Mouse (Mus musculus) heart, adult 2 months (tissue): ENCODE measurements around the gene Klhl32. TPM values are rescaled to one million over a fixed set of nuclear protein-coding genes. Genes with fewer than 3 reads are reported as not detected.

Experiments
- DNase-seq, 2 experiments: peaks; one replicate each; pipeline ENCODE4 v3.0.0; 2021
- H3K27ac ChIP-seq: fragments of 200-600 bp; 2 replicates; pipeline ENCODE4 v1.8.1; 2022
- H3K27me3 ChIP-seq: fragments of 200-500 bp; 2 replicates; pipeline ENCODE4 v1.6.1; 2012; ENCODE audit warnings: mild to moderate bottlenecking, low read length, inconsistent platforms, mixed read lengths; ENCODE audit not compliant: control insufficient read depth, insufficient read depth
- H3K36me3 ChIP-seq: fragments of 200-500 bp; 2 replicates; pipeline ENCODE4 v1.6.1; 2012; ENCODE audit warnings: low read length, inconsistent platforms; ENCODE audit not compliant: control insufficient read depth, insufficient read depth
- H3K4me1 ChIP-seq: fragments of 200-500 bp; 2 replicates; pipeline ENCODE4 v1.6.1; 2011; ENCODE audit warnings: low read length; ENCODE audit not compliant: control insufficient read depth, insufficient read depth
- H3K4me3 ChIP-seq: fragments of 200-600 bp; 2 replicates; pipeline ENCODE4 v1.8.1; 2022
- H3K79me2 ChIP-seq: fragments of 200-500 bp; replicated peaks from 2 replicates; pipeline ENCODE4 v1.6.1; 2012; ENCODE audit warnings: mild to moderate bottlenecking, inconsistent platforms, low read length, moderate library complexity, mixed read lengths; ENCODE audit not compliant: control insufficient read depth, insufficient read depth
- H3K9ac ChIP-seq: fragments of 200-500 bp; 2 replicates; pipeline ENCODE4 v1.6.1; 2012; ENCODE audit warnings: low read depth, mild to moderate bottlenecking, control low read depth, inconsistent platforms, low read length, mixed read lengths
- CTCF ChIP-seq: fragments of 200-600 bp; IDR thresholded peaks from 2 replicates; pipeline ENCODE4 v1.8.1; 2022; ENCODE audit warnings: antibody characterized with exemption, mild to moderate bottlenecking, moderate library complexity
- EP300 ChIP-seq: fragments of 200-500 bp; IDR thresholded peaks from 2 replicates; pipeline ENCODE4 v1.6.1; 2011; ENCODE audit warnings: low read depth, low read length, control low read depth; ENCODE audit not compliant: insufficient read depth
- POLR2A ChIP-seq: fragments of 200-500 bp; IDR thresholded peaks from 2 replicates; pipeline ENCODE4 v1.6.1; 2011; ENCODE audit warnings: mild to moderate bottlenecking, low read depth, low read length, control low read depth; ENCODE audit not compliant: insufficient read depth
- WGBS: fragments of 180-500 bp; shearing (Covaris S2); methylation state at CpG from one replicate; pipeline ENCODE4 v1.1.7; 2018; 5-methylcytosine and 5-hydroxymethylcytosine counted together
- intact Hi-C: fragments of 180-260 bp; cut with DNase I; formaldehyde crosslinking; loops from one replicate; pipeline ENCODE4 v1.15.1; 2025
- polyA plus RNA-seq: library from polyadenylated mRNA; depleted of rRNA; stranded (reverse); fragments of >200 nt; gene quantifications from 2 replicates; pipeline ENCODE4 v1.2.3, GENCODE M21; 2012
- total RNA-seq, 2 experiments: library from RNA; stranded (reverse); gene quantifications; 2 replicates each; pipeline ENCODE4 v1.2.3; 2021

Gene Klhl32
- total and polyA plus RNA-seq, 3 experiments: 0.91 to 2.1 (median 1.5) TPM

DNA sequence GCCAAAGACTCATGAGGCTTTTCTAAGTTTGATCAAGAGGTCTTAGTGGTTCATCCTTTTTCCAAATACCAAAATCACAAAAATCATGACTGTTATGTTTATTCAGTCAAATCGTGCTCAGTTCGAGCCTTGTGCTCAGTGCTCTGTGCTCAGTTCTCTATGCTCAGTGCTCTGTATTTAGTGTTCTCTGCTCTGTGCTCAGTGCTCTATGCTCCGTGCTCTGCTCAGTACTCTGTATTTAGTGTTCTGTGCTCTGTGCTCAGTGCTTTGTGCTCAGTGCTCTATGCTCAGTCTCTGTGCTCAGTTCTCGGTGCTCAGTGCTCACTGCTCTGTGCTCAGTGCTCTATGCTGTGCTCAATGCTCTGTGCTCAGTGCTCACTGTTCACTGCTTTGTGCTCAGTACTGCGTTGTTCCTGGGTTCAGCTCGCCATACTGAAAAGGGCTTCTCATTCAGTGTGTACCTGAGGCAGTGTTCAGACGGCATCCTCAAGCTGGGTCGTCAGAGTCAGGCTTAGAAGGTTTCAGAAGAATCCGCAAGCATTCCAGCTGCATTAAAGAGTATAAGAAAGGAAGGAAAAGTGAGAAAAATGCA is 50.5 kb downstream of the Klhl32 start:
- no peak overlapping the region for H3K27ac ChIP-seq
- TF ChIP-seq EP300: no peak
- no peak for TF ChIP-seq POLR2A
- TF ChIP-seq CTCF: no peak
- no peaks in the 10 kb centered on the region for H3K27me3 ChIP-seq
- intact Hi-C loops: no loop called here
- H3K4me1 ChIP-seq: no peaks in the 10 kb centered on the region
- H3K9ac ChIP-seq: no peak overlapping the region
- no peaks in the 10 kb centered on the region for H3K36me3 ChIP-seq
- no peak for DNase-seq
- WGBS: 85% methylated on average over 9 of the region's 9 CpGs
- H3K79me2 ChIP-seq: no peaks in the 10 kb centered on the region
- no peak overlapping the region for H3K4me3 ChIP-seq

DNA sequence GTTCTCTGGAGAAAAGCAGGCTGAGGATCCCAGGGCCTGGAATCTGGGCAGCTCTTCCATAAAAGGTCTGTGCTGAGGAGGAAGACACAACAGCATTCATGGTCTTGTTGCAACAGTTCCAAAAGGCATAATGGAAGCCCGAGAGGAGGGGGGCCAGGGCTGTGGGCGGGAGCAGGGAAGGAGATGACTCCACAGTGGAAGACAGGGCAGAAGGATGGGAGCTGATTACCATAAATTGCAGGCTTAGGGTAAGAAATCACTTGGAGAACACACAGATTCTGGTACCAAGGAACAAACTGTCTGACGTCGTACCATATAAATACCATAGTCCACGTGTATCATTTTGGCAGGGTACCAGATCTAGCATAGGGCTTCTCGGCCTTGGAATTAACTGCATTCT is 51.9 kb downstream of the Klhl32 start:
- intact Hi-C loops: no loop called here
- Histone ChIP-seq H3K4me3 (no peak overlapping the region), H3K27ac (no peak overlapping the region), H3K79me2 (no peaks in the 10 kb centered on the region), H3K36me3 (no peaks in the 10 kb centered on the region), H3K9ac (no peak overlapping the region), H3K27me3 (no peaks in the 10 kb centered on the region), H3K4me1 (no peaks in the 10 kb centered on the region)
- WGBS: 78% methylated on average over 6 of the region's 6 CpGs
- DNase-seq: no peak
- no peak for TF ChIP-seq CTCF
- no peak for TF ChIP-seq POLR2A
- no peak for TF ChIP-seq EP300

DNA sequence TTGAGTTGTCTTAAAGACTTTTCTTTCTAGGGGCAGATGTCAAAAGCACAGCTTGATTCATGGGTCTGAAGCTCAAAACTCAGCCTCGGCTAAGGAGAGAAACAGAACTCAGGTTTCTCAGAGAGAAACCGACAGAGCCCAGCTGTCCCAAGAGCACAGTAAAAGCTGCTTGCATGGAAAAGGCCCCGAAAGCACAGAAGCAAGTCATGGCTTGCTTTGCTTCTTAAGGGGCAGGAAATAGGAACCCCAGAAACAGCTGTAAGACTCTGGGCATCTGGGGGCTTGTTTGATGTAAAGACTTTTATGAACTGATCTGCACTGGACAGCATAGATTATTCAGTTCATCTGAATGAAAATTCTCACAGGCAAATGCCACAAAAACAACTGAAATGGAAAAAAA is 53.1 kb downstream of the Klhl32 start:
- H3K27me3 ChIP-seq: no peaks in the 10 kb centered on the region
- intact Hi-C loops: no loop called here
- H3K4me3 ChIP-seq: no peak overlapping the region
- no peak overlapping the region for H3K27ac ChIP-seq
- DNase-seq: no peak
- 76% methylated on average over 3 of the region's 3 CpGs for WGBS
- no peak overlapping the region for H3K9ac ChIP-seq
- H3K79me2 ChIP-seq: no peaks in the 10 kb centered on the region
- no peaks in the 10 kb centered on the region for H3K4me1 ChIP-seq
- H3K36me3 ChIP-seq: no peaks in the 10 kb centered on the region
- TF ChIP-seq EP300 (no peak), POLR2A (no peak), CTCF (no peak)

DNA sequence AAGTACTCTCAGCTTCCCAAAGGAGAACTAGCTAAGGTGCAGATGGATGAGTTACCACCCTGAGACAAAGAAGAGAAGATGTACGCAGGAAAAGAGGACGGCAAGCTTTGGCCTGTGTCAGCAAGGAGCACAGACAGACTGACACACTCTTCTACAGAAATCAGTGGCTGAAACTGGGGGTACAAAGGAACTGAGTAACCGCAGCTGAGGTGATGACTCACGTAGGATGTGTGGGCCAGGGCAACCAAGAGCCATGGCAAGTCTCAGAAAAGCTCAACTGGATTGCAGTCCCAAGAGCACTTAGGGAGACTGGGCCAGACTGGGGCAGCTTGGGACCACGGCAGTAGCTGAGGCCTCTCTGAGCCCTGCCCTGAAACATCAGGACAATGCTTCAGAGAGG is 53.6 kb downstream of the Klhl32 start:
- H3K36me3 ChIP-seq: no peaks in the 10 kb centered on the region
- no peaks in the 10 kb centered on the region for H3K27me3 ChIP-seq
- H3K79me2 ChIP-seq: no peaks in the 10 kb centered on the region
- TF ChIP-seq POLR2A (no peak), CTCF (no peak), EP300 (no peak)
- no peak overlapping the region for H3K4me3 ChIP-seq
- H3K4me1 ChIP-seq: no peaks in the 10 kb centered on the region
- no peak for DNase-seq
- no peak overlapping the region for H3K9ac ChIP-seq
- intact Hi-C loops: no loop called here
- 93% methylated on average over 5 of the region's 5 CpGs for WGBS
- no peak overlapping the region for H3K27ac ChIP-seq

DNA sequence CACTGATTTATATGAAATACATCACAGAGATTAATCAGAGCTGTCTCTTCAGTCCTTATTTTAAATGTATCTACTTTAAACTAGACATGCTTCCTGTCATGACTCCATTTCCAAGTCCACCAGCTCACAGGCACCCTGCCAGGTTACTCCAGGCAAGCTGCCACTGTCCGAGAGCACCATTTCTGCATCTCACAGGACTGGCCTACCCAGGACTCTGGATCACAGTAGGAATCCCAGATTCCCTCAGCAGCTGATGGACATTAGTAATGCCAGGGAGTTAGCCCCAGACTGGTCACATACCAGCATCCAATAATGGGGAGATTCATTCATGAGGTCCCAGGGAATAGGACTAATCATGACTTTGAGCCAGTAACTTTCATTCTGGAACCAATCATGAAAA is 54.7 kb downstream of the Klhl32 start:
- H3K79me2 ChIP-seq: no peaks in the 10 kb centered on the region
- peak; percentile 32 to 53 for DNase-seq
- no peaks in the 10 kb centered on the region for H3K27me3 ChIP-seq
- H3K36me3 ChIP-seq: no peaks in the 10 kb centered on the region
- H3K27ac ChIP-seq: no peak overlapping the region
- 31% methylated on average over 1 of the region's 1 CpGs for WGBS
- intact Hi-C loops: no loop called here
- no peak for TF ChIP-seq CTCF
- TF ChIP-seq POLR2A: no peak
- no peak for TF ChIP-seq EP300
- no peaks in the 10 kb centered on the region for H3K4me1 ChIP-seq
- H3K9ac ChIP-seq: no peak overlapping the region
- H3K4me3 ChIP-seq: no peak overlapping the region

DNA sequence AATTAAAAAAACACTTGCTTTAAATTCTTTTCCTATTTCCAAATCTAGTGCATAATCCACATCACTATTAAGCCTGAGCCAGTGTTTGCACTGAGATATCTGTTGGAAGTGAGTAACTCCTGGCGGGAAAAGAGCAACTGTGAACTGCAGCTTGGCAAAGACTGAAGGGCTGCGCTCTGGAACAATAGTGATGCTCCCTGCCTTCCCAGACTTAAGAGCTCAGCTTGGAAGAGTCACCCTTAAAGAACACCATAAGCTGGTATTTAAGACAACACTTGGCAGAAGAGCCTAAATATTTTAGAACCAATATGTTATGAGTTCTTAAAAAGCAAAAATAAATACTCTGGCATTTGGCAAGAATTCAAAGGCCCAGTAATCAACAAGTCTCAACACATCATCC is 55.7 kb downstream of the Klhl32 start:
- H3K36me3 ChIP-seq: no peaks in the 10 kb centered on the region
- no peak for DNase-seq
- 72% methylated on average over 2 of the region's 2 CpGs for WGBS
- no peak overlapping the region for H3K27ac ChIP-seq
- no peak overlapping the region for H3K9ac ChIP-seq
- H3K4me3 ChIP-seq: no peak overlapping the region
- intact Hi-C loops: no loop called here
- no peaks in the 10 kb centered on the region for H3K4me1 ChIP-seq
- H3K79me2 ChIP-seq: no peaks in the 10 kb centered on the region
- no peaks in the 10 kb centered on the region for H3K27me3 ChIP-seq
- TF ChIP-seq EP300 (no peak), CTCF (no peak), POLR2A (no peak)
